Mouse (Mus musculus): ENCODE measurements at regions not wholly inside any gene's neighbourhood (a gene's known extent, or its start where the extent isn't known, plus 50 kb on each side); places are given as distances from the start of the nearest gene placed in this dataset.

DNA sequence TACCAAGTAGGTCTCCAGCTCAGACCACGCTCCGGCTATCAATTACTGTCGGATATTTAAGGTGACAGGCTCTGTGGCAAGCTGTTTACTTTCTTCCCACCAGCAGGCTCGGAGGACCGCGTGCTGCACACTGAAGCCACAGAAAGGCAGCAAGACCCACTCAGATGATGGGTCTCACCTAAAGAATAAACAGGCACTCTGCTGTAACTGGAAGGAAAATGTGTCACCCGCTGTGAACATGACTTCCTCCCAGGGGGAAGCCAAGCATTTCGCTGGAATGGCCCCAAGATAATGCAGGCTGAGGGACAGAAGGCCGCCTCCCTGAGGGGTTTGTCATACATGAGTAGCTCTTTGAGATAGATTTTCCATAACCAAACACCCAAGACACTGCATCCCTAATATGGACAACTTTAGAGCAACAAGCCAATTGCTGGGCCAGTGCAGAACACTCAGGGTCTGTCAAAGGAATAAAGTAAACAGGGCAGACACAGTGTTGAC is 259.3 kb downstream of the Atp23 start:
- TF ChIP-seq CTCF (IDR thresholded peaks at IDR 0.05; ENCODE audit: insufficient read depth, low read depth, low read length) (no peak), POLR2A (IDR thresholded peaks at IDR 0.05; ENCODE audit: insufficient read depth, low read depth, low read length) (no peak)
